Mouse (Mus musculus): ENCODE measurements at regions not wholly inside any gene's neighbourhood (a gene's known extent, or its start where the extent isn't known, plus 50 kb on each side); places are given as distances from the start of the nearest gene placed in this dataset.

- ATAC-seq (ENCODE audit: low FRiP score, low TSS enrichment), result no peak
- no peaks in the 10 kb centered on the region for H3K36me3 ChIP-seq (ENCODE audit: control insufficient read depth, insufficient read depth, low read length)
- no peak overlapping the region for H3K27ac ChIP-seq (replicated peaks)
- no peak for DNase-seq (ENCODE audit: low spot score)
- TF ChIP-seq CTCF (IDR thresholded peaks at IDR 0.05; ENCODE audit: low read depth) (no peak), EP300 (optimal IDR thresholded peaks at IDR 0.05) (no peak)
- no peaks in the 10 kb centered on the region for H3K27me3 ChIP-seq (ENCODE audit: control insufficient read depth, insufficient read depth, low read length)
- H3K4me1 ChIP-seq (replicated peaks; ENCODE audit: control insufficient read depth, insufficient read depth), result no peaks in the 10 kb centered on the region
- no peaks in the 10 kb centered on the region for H3K9me3 ChIP-seq (ENCODE audit: control insufficient read depth, low read length)
- H3K4me3 ChIP-seq (ENCODE audit: low read depth, low read length), result no peak overlapping the region
- H3K9ac ChIP-seq (ENCODE audit: low read length), result no peak overlapping the region
- WGBS, result 50% methylated on average over 9 of the region's 9 CpGs
- no peak overlapping the region for H3K4me2 ChIP-seq (replicated peaks; ENCODE audit: low read depth)
Measured at GRCm38 (mm10) chr1:88594484-88595254, 84.8 kb upstream of the Glrp1 start.

- Histone ChIP-seq H3K9ac (ENCODE audit: low read length) (no peak overlapping the region), H3K4me1 (replicated peaks; ENCODE audit: control insufficient read depth, insufficient read depth) (no peaks in the 10 kb centered on the region), H3K4me2 (replicated peaks; ENCODE audit: low read depth) (no peak overlapping the region), H3K27me3 (ENCODE audit: control insufficient read depth, insufficient read depth, low read length) (no peaks in the 10 kb centered on the region), H3K27ac (replicated peaks) (no peak overlapping the region), H3K4me3 (ENCODE audit: low read depth, low read length) (no peak overlapping the region), H3K9me3 (ENCODE audit: control insufficient read depth, low read length) (no peaks in the 10 kb centered on the region), H3K36me3 (ENCODE audit: control insufficient read depth, insufficient read depth, low read length) (no peaks in the 10 kb centered on the region)
- WGBS, result 63% methylated on average over 6 of the region's 6 CpGs
- TF ChIP-seq CTCF (IDR thresholded peaks at IDR 0.05; ENCODE audit: low read depth) (no peak), EP300 (optimal IDR thresholded peaks at IDR 0.05) (no peak)
- ATAC-seq (ENCODE audit: low FRiP score, low TSS enrichment) (no peak), DNase-seq (ENCODE audit: low spot score) (no peak)
Measured at GRCm38 (mm10) chr1:88592036-88592435, 82.2 kb upstream of the Glrp1 start.

- no peaks in the 10 kb centered on the region for H3K9me3 ChIP-seq (ENCODE audit: control insufficient read depth, low read length)
- H3K9ac ChIP-seq (ENCODE audit: low read length), result no peak overlapping the region
- no peak overlapping the region for H3K4me2 ChIP-seq (replicated peaks; ENCODE audit: low read depth)
- H3K4me3 ChIP-seq (ENCODE audit: low read depth, low read length), result no peak overlapping the region
- H3K4me1 ChIP-seq (replicated peaks; ENCODE audit: control insufficient read depth, insufficient read depth), result no peaks in the 10 kb centered on the region
- DNase-seq (ENCODE audit: low spot score) (no peak), ATAC-seq (ENCODE audit: low FRiP score, low TSS enrichment) (no peak)
- no peak overlapping the region for H3K27ac ChIP-seq (replicated peaks)
- no peaks in the 10 kb centered on the region for H3K27me3 ChIP-seq (ENCODE audit: control insufficient read depth, insufficient read depth, low read length)
- TF ChIP-seq EP300 (optimal IDR thresholded peaks at IDR 0.05) (no peak), CTCF (IDR thresholded peaks at IDR 0.05; ENCODE audit: low read depth) (no peak)
- no peaks in the 10 kb centered on the region for H3K36me3 ChIP-seq (ENCODE audit: control insufficient read depth, insufficient read depth, low read length)
- 57% methylated on average over 9 of the region's 9 CpGs for WGBS
Measured at GRCm38 (mm10) chr1:88590802-88591380, 81.0 kb upstream of the Glrp1 start.

GRCm38 (mm10) chr1:88588747-88589146, 78.9 kb upstream of the Glrp1 start:
- no peaks in the 10 kb centered on the region for H3K27me3 ChIP-seq (ENCODE audit: control insufficient read depth, insufficient read depth, low read length)
- no peak overlapping the region for H3K4me2 ChIP-seq (replicated peaks; ENCODE audit: low read depth)
- DNase-seq (ENCODE audit: low spot score), result no peak
- no peak overlapping the region for H3K9ac ChIP-seq (ENCODE audit: low read length)
- no peak for ATAC-seq (ENCODE audit: low FRiP score, low TSS enrichment)
- TF ChIP-seq EP300 (optimal IDR thresholded peaks at IDR 0.05) (no peak), CTCF (IDR thresholded peaks at IDR 0.05; ENCODE audit: low read depth) (no peak)
- 76% methylated on average over 1 of the region's 1 CpGs for WGBS
- no peaks in the 10 kb centered on the region for H3K36me3 ChIP-seq (ENCODE audit: control insufficient read depth, insufficient read depth, low read length)
- H3K9me3 ChIP-seq (ENCODE audit: control insufficient read depth, low read length), result no peaks in the 10 kb centered on the region
- H3K27ac ChIP-seq (replicated peaks), result no peak overlapping the region
- no peak overlapping the region for H3K4me3 ChIP-seq (ENCODE audit: low read depth, low read length)
- no peaks in the 10 kb centered on the region for H3K4me1 ChIP-seq (replicated peaks; ENCODE audit: control insufficient read depth, insufficient read depth)

- Histone ChIP-seq H3K9me3 (ENCODE audit: control insufficient read depth, low read length) (no peaks in the 10 kb centered on the region), H3K27ac (replicated peaks) (no peak overlapping the region; the same call in 1 of the 2 replicates)
- 0 out of 2 replicates have a peak, but pooled peaks have one; percentile 40 for ATAC-seq (ENCODE audit: low FRiP score, low TSS enrichment)
Measured at GRCm38 (mm10) chr1:88586823-88587820, 77.3 kb upstream of the Glrp1 start.

More at GRCm38 (mm10) chr1:88586823-88587820, 77.3 kb upstream of the Glrp1 start:
- Histone ChIP-seq H3K4me2 (replicated peaks; ENCODE audit: low read depth) (no peak overlapping the region), H3K36me3 (ENCODE audit: control insufficient read depth, insufficient read depth, low read length) (no peaks in the 10 kb centered on the region), H3K27me3 (ENCODE audit: control insufficient read depth, insufficient read depth, low read length) (no peaks in the 10 kb centered on the region), H3K4me1 (replicated peaks; ENCODE audit: control insufficient read depth, insufficient read depth) (no peaks in the 10 kb centered on the region), H3K9ac (ENCODE audit: low read length) (no peak overlapping the region), H3K4me3 (ENCODE audit: low read depth, low read length) (no peak overlapping the region)
- 64% methylated on average over 13 of the region's 13 CpGs for WGBS
- peak; percentile 37 for DNase-seq (ENCODE audit: low spot score)
- TF ChIP-seq EP300 (optimal IDR thresholded peaks at IDR 0.05) (no peak), CTCF (IDR thresholded peaks at IDR 0.05; ENCODE audit: low read depth) (no peak)
